Mouse (Mus musculus) cerebellum, adult 18-20 months (tissue): ENCODE results near the gene Gpc3.
A peak's percentile ranks its signal among the peaks of the same experiment; 100 is the strongest.

Experiments used
- DNase-seq, 2 experiments: peaks; one replicate each; pipeline ENCODE4 v3.0.0; 2021

Gene Gpc3

GRCm38 (mm10) chrX:52551296-52551695 is 62.5 kb downstream of the Gpc3 start:
- no peak for DNase-seq

DNA sequence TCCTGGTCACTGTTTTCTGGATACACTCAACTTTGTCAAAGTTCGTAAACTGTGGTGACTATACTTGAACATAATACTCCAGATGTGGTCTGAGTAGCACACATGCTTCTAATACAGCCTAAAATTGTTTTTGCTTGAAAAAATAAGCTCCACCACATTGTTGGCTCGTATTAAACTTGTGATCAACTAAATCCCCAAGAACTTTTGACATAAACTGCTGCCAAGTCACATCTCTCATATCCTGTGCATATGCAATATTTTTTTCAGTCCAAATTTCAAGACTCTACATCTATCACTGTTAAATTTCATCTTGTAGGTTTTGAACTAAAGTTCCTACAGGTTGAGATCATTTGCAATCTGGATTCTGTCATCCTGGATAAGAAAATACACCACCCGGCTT is 69.1 kb downstream of the Gpc3 start:
- DNase-seq: no peak

GRCm38 (mm10) chrX:52537282-52537681 is 76.5 kb downstream of the Gpc3 start:
- DNase-seq: no peak

DNA sequence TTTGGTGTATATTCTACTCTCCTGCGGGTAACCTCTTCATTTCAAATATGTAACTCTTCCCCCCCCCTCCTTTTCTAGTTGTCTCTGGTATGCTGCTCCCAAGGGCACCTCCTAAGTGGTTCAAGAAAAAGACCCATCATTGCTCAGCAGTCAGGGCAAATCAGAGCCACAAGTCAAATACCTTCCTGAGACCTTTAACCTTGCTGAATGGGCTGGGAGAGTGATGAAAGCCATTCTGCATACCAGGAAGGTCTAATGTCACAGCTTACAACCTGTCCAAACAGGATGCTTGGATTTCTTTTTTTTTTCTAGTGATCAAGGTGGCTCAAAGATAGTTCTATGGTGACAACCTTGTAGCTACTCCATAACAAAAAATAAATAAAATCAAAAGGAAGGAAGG is 80.0 kb downstream of the Gpc3 start:
- no peak for DNase-seq

DNA sequence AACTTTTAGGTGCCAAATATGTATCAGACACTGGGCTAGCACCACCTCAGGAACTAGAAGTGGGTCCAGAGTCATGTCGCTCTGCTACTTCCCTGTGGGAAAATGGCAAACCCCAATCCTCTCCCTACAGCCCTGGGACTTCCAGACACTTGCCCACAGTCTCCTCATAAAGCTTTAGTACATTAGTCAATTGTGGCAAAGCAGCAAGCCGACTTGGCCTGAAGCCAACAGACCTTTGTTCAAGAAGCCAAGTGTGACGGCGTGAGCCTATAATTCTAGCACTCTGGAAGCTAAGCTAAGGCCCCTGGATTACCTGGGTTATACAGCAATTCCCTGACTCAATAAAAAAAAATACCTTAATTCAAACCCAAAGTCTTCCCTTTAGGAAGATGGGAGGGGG is 80.7 kb downstream of the Gpc3 start:
- DNase-seq: no peak

DNA sequence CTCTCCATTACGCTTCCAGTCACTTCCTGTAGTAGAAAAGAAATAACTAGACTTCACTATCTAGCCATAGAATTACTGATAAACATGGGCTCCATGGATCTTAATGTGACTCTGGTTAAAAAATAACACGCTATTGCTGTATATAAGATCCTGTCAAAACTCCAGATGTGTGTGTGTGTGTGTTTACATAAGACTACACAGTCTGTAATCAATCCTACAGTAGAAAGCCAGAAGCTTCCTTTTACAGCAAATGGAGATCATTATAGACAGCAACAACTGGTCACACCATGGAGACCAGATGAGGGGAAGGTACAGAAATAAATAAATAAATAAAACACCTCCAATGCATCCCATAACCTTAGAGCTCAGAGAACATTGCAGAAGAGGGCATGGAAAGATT is 81.6 kb downstream of the Gpc3 start:
- DNase-seq: no peak

- DNase-seq: no peak
These were observed 87.7 kb downstream of the Gpc3 start for GRCm38 (mm10) chrX:52526086-52526485.

GRCm38 (mm10) chrX:52525132-52525531 is 88.6 kb downstream of the Gpc3 start:
- no peak for DNase-seq

- DNase-seq: no peak
These were observed 99.2 kb downstream of the Gpc3 start for GRCm38 (mm10) chrX:52514553-52514952.

GRCm38 (mm10) chrX:52511151-52511550 is 102.6 kb downstream of the Gpc3 start:
- no peak for DNase-seq

DNA sequence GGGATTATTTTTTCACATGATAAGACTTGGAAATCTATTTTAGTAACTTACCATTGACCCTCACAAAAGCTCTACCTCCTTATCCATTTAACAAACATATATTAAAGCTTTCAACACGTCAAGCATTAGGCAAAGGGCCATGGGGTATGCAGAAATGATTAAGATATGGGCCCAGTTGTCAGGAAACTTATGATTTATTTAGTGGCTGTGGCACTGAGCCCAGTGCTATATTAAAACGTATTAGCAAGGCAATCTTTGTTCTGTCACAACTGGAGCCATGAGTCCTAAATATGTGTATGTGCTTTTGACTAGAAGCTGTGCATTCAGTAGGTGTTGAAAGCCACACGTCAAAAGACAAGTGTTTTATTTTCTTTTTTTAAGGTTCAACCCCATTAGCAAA is 109.9 kb downstream of the Gpc3 start:
- no peak for DNase-seq

GRCm38 (mm10) chrX:52489461-52489860 is 124.3 kb downstream of the Gpc3 start:
- no peak for DNase-seq

GRCm38 (mm10) chrX:52455074-52455588 is 158.6 kb downstream of the Gpc3 start:
- no peak for DNase-seq

DNA sequence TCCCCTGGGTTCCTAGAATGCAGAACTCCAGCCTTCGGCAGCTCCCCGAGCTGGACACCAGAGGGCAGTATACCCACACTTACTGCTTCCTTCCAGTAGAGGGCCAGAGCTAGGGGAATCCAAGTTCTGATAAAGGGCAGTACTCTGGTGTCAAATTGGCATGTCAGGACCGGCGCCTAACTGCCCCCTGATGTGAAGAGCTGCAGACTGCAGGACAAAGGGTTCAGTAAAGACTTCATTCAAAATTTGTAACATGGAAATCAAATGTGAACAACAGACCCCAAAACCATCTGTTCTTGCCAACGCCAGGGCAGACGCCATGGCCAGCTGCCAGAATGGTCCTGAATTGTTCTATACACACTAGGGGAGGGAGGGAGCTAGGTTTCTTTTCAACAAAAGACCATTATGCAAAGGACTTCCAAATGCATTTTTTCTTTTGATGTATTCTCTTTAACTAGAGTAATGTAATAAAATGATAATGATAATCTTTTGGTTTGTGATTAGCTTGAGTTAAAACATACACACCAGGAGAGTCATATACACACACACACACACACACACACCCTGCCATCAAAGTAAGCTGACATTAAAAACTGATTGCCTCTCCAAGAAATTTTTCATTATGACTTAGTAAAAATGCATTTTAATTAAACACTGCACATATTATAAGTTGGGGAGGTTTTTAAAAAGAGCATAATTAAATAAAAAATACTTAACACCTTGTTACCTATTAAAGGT is 160.1 kb downstream of the Gpc3 start:
- DNase-seq: peak; percentile 25 to 57

DNA sequence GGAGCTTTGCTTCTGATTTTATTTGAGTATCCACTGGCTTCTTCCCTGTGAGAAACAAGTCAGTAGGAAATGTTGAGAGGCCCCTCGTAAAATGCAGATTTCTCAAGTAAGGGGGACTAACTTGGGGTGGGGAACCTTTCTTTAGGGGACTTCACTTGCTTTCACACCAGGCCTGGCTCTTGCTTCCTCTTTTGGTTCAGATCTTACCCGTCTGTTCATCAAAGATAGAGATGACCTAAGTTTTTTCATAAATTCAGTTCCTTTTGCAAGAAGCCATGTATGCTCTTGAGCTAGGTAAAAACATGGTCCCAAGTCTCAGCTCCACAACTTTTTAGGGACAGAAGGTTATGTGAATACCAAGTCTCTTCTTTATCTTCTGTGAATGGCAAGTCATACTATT is 164.6 kb downstream of the Gpc3 start:
- DNase-seq: no peak

DNA sequence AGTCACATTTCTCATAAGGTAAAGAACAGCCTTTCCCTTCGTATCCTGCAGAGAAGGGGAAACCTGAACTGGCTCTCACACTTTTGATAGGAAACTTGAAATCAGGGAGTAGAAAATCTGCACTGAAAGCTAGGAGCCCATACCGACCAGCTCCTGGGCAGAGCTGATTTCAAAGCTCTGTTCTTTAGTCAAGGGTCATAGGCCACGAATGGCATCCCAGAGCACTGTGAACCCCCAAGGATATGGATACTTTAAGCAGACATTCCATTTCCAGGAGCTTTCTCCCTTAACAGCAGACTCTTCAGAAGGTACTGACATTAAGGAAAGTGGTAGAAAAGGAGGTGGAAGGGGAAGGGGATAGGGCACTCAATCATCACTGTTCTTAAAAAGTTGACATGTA is 165.3 kb downstream of the Gpc3 start:
- DNase-seq: no peak

DNA sequence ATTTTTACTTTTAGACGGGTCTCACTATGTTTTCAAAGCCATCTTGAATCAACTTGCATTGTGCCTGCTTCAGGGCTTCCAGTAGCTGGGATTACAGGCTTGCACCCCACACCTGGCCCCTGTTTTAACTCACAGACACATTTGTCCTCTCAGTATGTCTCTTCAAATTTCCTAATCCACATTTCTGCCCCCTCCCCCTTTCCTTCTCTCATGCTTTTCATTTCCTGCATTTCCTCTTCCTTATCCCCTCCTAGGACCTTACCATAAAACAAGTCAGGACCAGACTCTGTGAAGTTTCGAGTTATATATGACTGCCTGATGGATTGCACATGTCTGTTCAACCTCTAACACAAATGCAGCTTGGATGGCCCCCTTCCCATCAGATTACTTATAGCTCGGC is 167.2 kb downstream of the Gpc3 start:
- no peak for DNase-seq

DNA sequence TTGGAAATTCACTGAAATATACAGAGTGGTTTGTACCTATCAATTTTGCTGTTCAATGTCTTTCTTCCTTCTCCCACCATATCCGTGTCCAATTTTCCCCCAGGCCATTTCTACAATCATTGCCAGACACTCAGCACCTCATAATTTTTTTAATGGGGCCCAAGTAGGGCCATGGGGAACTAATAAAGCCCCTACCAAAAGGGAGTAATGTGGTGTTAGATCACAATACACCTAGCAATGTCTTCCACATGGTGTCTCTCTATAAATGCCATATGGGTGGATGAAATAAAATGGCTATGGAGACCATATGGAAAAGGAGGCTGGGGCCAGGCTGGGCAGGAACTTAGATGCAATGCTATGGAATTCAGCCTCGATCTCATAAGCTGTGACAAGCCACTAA is 168.8 kb downstream of the Gpc3 start:
- DNase-seq: no peak

DNA sequence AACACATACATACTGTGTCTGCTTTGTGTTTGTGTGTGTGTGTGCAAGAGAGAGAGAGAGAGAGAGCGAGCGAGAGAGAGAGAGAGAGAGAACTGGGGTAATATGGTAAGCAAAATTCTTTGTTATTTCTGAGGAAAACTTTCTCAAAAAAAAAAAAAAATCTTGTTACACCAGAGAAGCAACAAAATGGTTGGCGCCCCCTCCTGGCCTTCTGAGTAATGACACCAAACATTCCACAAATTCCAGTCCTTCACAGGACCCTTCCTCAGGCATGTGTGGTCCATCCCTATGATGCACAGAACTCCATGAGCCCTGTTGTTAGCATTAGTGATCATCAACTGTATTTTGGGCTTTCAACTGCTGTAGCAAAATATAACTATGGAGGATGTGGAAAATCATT is 172.0 kb downstream of the Gpc3 start:
- DNase-seq: no peak

- no peak for DNase-seq
These were observed 174.3 kb downstream of the Gpc3 start for GRCm38 (mm10) chrX:52439421-52439820.

DNA sequence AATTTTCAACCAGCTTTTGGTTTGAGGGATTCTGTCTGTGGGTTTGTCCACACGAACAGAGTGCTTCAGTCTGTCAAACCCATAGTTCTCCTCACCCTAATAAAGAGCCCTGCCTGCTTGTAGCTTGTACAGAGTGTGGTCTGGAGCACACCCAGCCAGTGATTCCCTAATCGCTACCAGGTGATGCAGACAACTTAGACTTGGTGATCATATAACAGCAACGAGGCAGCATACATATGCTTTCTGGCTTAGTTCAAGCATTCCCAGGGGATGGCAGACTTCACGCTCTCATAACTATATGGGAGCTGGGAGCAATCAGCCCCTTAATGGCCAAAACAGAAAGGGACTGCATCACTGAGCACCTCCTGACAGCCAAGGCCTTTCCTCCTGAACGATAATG is 188.1 kb downstream of the Gpc3 start:
- DNase-seq: no peak

GRCm38 (mm10) chrX:52419850-52420249 is 193.9 kb downstream of the Gpc3 start:
- no peak for DNase-seq

GRCm38 (mm10) chrX:52412936-52413335 is 200.8 kb downstream of the Gpc3 start:
- no peak for DNase-seq

DNA sequence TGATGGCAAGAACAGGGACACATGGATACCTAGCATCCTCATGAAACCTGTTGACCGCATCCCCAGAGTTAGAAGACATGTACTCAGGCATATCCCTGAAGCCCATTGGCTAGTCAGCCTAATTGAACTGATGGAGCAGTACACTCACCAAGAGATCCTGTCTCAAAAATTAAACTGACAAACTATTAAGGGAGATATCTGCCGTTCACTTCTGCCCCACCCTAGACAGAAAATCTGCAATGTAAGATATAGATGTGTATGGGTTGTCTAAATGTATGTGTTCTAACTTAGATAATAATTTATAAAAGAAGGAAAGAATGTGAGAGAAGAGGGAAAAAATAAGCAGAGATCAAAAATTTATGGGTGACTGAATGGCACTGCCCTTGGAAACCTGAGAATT is 212.6 kb downstream of the Gpc3 start:
- no peak for DNase-seq

- no peak for DNase-seq
These were observed 238.6 kb downstream of the Gpc3 start for GRCm38 (mm10) chrX:52375129-52375528.
